Mouse (Mus musculus): ENCODE data around the gene Xaf1. TPM values are rescaled to one million over a fixed set of nuclear protein-coding genes. Genes with fewer than 3 reads are reported as not detected.

Gene Xaf1
- polyA plus RNA-seq, 1 experiment from 2014 or later, result 1.3 TPM

DNA sequence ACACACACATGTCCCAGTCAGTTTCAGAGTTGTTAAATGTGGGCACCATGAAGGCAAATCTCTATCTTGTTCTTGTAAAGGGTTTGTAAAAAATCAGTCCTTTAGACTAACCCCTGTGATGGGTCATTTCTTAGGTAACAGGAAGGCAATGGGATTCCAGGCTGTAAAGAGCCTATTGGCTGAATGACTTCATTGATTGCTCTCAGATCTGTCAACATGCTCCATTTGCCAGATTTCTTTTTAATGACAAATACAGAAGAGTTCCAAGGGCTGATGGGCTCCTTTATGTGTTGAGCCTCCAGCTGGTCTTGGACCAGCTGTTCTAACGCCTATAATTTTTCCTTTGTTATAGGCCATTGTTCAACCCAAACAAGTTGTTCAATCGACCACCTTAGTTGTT lies 8.3 kb upstream of the Xaf1 start:
- Histone ChIP-seq H3K9ac (ENCODE audit: low read depth, low read length) (no peak overlapping the region), H3K27me3 (ENCODE audit: control insufficient read depth, insufficient read depth, low read length) (no peaks in the 10 kb centered on the region), H3K4me1 (replicated peaks; ENCODE audit: control insufficient read depth, insufficient read depth, low read length) (no peaks in the 10 kb centered on the region), H3K36me3 (ENCODE audit: control insufficient read depth, insufficient read depth, low read length) (no peaks in the 10 kb centered on the region), H3K27ac (ENCODE audit: low read depth, low read length) (no peak overlapping the region), H3K4me3 (ENCODE audit: low read depth, low read length) (no peak overlapping the region), H3K9me3 (ENCODE audit: control insufficient read depth, low read length) (no peaks in the 10 kb centered on the region), H3K4me2 (replicated peaks; ENCODE audit: low read depth, low read length) (no peak overlapping the region)
- WGBS, result 84% methylated on average over 2 of the region's 2 CpGs
- ATAC-seq (ENCODE audit: low FRiP score) (no peak), DNase-seq (ENCODE audit: low spot score) (no peak)

- no peaks in the 10 kb centered on the region for H3K27me3 ChIP-seq (ENCODE audit: control insufficient read depth, insufficient read depth, low read length)
- H3K4me2 ChIP-seq (replicated peaks; ENCODE audit: low read depth, low read length), result no peak overlapping the region
- DNase-seq (ENCODE audit: low spot score) (no peak), ATAC-seq (ENCODE audit: low FRiP score) (no peak)
- H3K9me3 ChIP-seq (ENCODE audit: control insufficient read depth, low read length), result no peaks in the 10 kb centered on the region
- H3K36me3 ChIP-seq (ENCODE audit: control insufficient read depth, insufficient read depth, low read length), result no peaks in the 10 kb centered on the region
- H3K4me1 ChIP-seq (replicated peaks; ENCODE audit: control insufficient read depth, insufficient read depth, low read length), result no peaks in the 10 kb centered on the region
- H3K4me3 ChIP-seq (ENCODE audit: low read depth, low read length), result no peak overlapping the region
- WGBS, result 82% methylated on average over 7 of the region's 7 CpGs
- no peak overlapping the region for H3K9ac ChIP-seq (ENCODE audit: low read depth, low read length)
- H3K27ac ChIP-seq (ENCODE audit: low read depth, low read length), result no peak overlapping the region
Observed at GRCm38 (mm10) chr11:72302230-72302629, 801 bp downstream of the Xaf1 start.

- Histone ChIP-seq H3K27me3 (ENCODE audit: control insufficient read depth, insufficient read depth, low read length) (no peaks in the 10 kb centered on the region), H3K4me1 (replicated peaks; ENCODE audit: control insufficient read depth, insufficient read depth, low read length) (no peaks in the 10 kb centered on the region), H3K27ac (ENCODE audit: low read depth, low read length) (no peak overlapping the region), H3K4me3 (ENCODE audit: low read depth, low read length) (no peak overlapping the region), H3K4me2 (replicated peaks; ENCODE audit: low read depth, low read length) (no peak overlapping the region), H3K36me3 (ENCODE audit: control insufficient read depth, insufficient read depth, low read length) (no peaks in the 10 kb centered on the region), H3K9me3 (ENCODE audit: control insufficient read depth, low read length) (no peaks in the 10 kb centered on the region), H3K9ac (ENCODE audit: low read depth, low read length) (no peak overlapping the region)
- DNase-seq (ENCODE audit: low spot score) (no peak), ATAC-seq (ENCODE audit: low FRiP score) (no peak)
- WGBS, result 81% methylated on average over 5 of the region's 5 CpGs
Observed at GRCm38 (mm10) chr11:72307461-72307860, 6.0 kb downstream of the Xaf1 start.

DNA sequence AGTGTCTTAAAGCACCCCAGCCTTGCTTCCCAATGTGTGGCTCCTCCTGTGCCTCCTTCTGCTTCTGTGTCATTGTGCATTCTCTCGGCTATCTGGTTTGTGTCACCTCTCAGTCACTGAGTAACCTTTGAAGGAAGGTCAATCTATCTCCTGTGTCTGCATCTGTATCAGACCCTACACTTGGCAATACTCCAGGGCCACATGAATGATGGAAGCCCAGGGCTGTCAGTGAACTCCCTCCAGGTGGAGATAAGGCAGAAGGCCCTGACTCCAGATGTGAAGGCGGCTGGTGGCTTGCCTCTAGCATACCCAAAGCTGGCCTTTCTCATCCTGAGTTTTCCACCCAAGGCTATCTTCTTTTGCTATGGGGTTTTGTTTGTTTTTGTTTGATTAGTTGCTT lies 7.6 kb downstream of the Xaf1 start:
- ATAC-seq (ENCODE audit: low FRiP score) (no peak), DNase-seq (ENCODE audit: low spot score) (no peak)
- H3K36me3 ChIP-seq (ENCODE audit: control insufficient read depth, insufficient read depth, low read length), result no peaks in the 10 kb centered on the region
- H3K4me2 ChIP-seq (replicated peaks; ENCODE audit: low read depth, low read length), result no peak overlapping the region
- no peak overlapping the region for H3K27ac ChIP-seq (ENCODE audit: low read depth, low read length)
- WGBS, result 72% methylated on average over 2 of the region's 2 CpGs
- no peak overlapping the region for H3K9ac ChIP-seq (ENCODE audit: low read depth, low read length)
- H3K27me3 ChIP-seq (ENCODE audit: control insufficient read depth, insufficient read depth, low read length), result peaks cover 2% of the 10 kb centered on the region; the same call in 1 of the 2 replicates
- H3K4me3 ChIP-seq (ENCODE audit: low read depth, low read length), result no peak overlapping the region
- no peaks in the 10 kb centered on the region for H3K4me1 ChIP-seq (replicated peaks; ENCODE audit: control insufficient read depth, insufficient read depth, low read length)
- H3K9me3 ChIP-seq (ENCODE audit: control insufficient read depth, low read length), result no peaks in the 10 kb centered on the region

DNA sequence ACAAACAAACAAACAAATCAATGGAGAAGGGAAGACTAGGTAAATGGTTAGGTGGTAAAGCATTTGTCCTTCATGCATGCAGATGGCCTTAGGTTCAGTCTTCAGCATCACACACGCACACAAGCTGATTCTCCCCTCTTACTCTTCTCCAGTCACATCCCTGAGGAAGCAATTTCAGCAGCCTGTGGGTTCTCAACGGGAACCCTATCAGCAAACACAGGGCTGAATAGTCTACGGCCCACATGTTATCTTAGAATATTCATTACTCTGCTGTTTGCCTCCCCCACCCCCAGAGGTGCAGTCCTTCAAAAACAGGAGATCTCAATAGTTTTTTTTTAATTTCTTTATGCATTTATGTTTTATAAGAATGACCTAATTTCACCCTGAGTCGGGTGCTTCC lies 9.1 kb downstream of the Xaf1 start:
- DNase-seq (ENCODE audit: low spot score) (no peak), ATAC-seq (ENCODE audit: low FRiP score) (no peak)
- Histone ChIP-seq H3K4me1 (replicated peaks; ENCODE audit: control insufficient read depth, insufficient read depth, low read length) (no peaks in the 10 kb centered on the region), H3K4me3 (ENCODE audit: low read depth, low read length) (no peak overlapping the region), H3K27ac (ENCODE audit: low read depth, low read length) (no peak overlapping the region), H3K9me3 (ENCODE audit: control insufficient read depth, low read length) (no peaks in the 10 kb centered on the region), H3K36me3 (ENCODE audit: control insufficient read depth, insufficient read depth, low read length) (no peaks in the 10 kb centered on the region), H3K9ac (ENCODE audit: low read depth, low read length) (no peak overlapping the region), H3K27me3 (ENCODE audit: control insufficient read depth, insufficient read depth, low read length) (peaks cover 9% of the 10 kb centered on the region), H3K4me2 (replicated peaks; ENCODE audit: low read depth, low read length) (no peak overlapping the region)
- WGBS, result 91% methylated on average over 4 of the region's 4 CpGs

DNA sequence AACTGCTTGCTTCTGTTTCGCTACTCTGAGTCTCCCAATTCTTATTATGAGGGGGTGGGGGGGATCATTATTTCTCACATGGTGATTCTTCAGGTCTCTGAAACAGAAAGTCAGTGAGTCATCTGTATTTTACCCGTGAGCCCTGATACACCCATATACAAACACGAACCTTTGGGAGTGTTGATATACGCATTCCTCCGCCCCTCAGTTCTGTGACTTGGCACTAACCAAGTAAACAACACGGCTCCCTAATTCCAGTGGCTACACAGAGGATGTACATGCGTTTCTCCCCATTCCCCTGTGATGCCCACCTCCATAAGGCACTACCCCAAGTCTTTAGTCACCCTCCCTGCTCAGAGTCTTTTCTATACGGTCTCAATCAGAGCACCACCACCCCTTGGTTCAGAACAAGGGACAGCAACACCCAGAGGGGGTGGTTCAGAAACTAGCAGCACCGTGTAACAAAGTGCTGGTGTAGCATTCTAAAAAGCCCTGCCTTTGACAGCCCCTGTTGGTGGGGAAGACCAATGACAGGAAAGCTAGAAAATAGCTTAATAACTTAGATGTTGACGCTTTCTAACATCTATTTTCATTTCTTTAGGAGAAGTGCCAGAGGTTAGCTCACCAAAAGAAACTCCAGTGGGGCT lies 10.0 kb downstream of the Xaf1 start:
- 84% methylated on average over 10 of the region's 10 CpGs for WGBS
- Histone ChIP-seq H3K36me3 (ENCODE audit: control insufficient read depth, insufficient read depth, low read length) (no peaks in the 10 kb centered on the region), H3K4me2 (replicated peaks; ENCODE audit: low read depth, low read length) (no peak overlapping the region), H3K27ac (ENCODE audit: low read depth, low read length) (no peak overlapping the region), H3K27me3 (ENCODE audit: control insufficient read depth, insufficient read depth, low read length) (peaks cover 9% of the 10 kb centered on the region), H3K9ac (ENCODE audit: low read depth, low read length) (no peak overlapping the region), H3K4me1 (replicated peaks; ENCODE audit: control insufficient read depth, insufficient read depth, low read length) (no peaks in the 10 kb centered on the region), H3K9me3 (ENCODE audit: control insufficient read depth, low read length) (no peaks in the 10 kb centered on the region), H3K4me3 (ENCODE audit: low read depth, low read length) (no peak overlapping the region)
- DNase-seq (ENCODE audit: low spot score), result no peak
- no peak for ATAC-seq (ENCODE audit: low FRiP score)

DNA sequence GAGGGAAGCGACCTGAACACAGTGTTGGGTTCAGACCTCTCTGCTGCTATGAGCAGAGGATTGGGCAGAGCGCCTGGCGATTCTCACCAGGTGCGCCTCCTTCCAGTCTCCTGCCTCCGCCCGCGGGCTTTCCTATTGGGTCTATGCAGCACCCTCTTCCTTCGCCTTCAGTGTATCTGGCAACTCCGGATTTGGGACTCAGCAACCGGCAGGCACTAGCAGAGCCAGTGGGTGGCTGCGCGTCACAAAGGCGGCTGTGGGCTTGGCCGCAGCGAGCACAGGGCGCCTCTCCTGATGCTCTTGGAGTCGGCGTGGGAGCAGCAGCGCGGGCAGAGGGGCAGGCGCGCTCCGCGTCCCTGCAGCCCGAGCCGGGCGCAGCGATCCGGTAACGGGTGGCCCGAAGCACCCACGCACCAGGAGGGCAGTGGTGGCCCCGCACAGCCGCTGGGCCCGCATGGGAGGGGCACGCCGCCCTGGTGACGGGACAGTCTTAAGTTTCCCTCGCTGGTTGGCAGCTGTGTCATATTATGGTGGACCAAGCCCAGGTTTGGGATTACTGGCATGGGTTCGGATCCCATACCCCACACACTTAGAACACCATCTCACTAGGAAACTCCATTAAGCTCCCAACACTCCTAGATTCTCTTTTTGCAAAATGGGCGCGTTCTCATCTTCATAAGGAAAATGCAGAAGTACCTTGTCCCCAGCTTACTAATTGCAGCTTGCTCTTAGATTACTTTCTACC lies 12.9 kb downstream of the Xaf1 start, which contains the start of gene Fbxo39:
Fbxo39 (plus strand) TSS at position 294 of the 745 bp plus-strand sequence.
- no peak for ATAC-seq (ENCODE audit: low FRiP score)
- H3K27ac ChIP-seq (ENCODE audit: low read depth, low read length), result no peak within 1 kb of the TSS
- 14% methylated on average over 42 of the region's 42 CpGs for WGBS
- H3K27me3 ChIP-seq (ENCODE audit: control insufficient read depth, insufficient read depth, low read length), result peaks cover 9% of the 10 kb centered on the region
- H3K4me2 ChIP-seq (replicated peaks; ENCODE audit: low read depth, low read length), result peak within 1 kb of the TSS; percentile 48
- no peaks in the 10 kb centered on the region for H3K4me1 ChIP-seq (replicated peaks; ENCODE audit: control insufficient read depth, insufficient read depth, low read length)
- H3K4me3 ChIP-seq (ENCODE audit: low read depth, low read length), result peak within 1 kb of the TSS; percentile 25
- DNase-seq (ENCODE audit: low spot score), result peak; percentile 30
- H3K9ac ChIP-seq (ENCODE audit: low read depth, low read length), result peak within 1 kb of the TSS; percentile 36; the same call in 1 of the 2 replicates
- H3K9me3 ChIP-seq (ENCODE audit: control insufficient read depth, low read length), result no peaks in the 10 kb centered on the region
- no peaks in the 10 kb centered on the region for H3K36me3 ChIP-seq (ENCODE audit: control insufficient read depth, insufficient read depth, low read length)

DNA sequence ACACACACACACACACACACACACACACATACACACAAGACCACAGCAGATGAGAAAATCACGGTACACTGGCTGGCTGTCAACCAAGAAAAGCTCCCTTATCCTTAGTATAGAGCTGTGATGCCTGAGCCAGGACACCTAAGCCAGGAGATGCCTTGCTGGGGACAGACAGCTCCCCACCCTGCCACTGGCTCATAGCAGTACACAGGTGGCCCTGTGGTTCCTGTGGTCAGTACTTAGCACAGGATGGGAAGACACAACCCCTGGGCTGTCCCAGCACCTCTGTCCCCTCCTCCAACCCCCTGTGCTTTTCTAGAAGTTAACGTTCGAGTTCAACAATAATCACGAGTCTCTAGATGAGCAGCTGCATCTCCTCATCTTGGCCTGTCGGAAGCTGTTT lies 16.6 kb downstream of the Xaf1 start:
- Histone ChIP-seq H3K4me1 (replicated peaks; ENCODE audit: control insufficient read depth, insufficient read depth, low read length) (no peaks in the 10 kb centered on the region), H3K4me3 (ENCODE audit: low read depth, low read length) (no peak overlapping the region), H3K4me2 (replicated peaks; ENCODE audit: low read depth, low read length) (no peak overlapping the region), H3K27me3 (ENCODE audit: control insufficient read depth, insufficient read depth, low read length) (peaks cover 9% of the 10 kb centered on the region), H3K9ac (ENCODE audit: low read depth, low read length) (no peak overlapping the region), H3K27ac (ENCODE audit: low read depth, low read length) (no peak overlapping the region), H3K36me3 (ENCODE audit: control insufficient read depth, insufficient read depth, low read length) (no peaks in the 10 kb centered on the region), H3K9me3 (ENCODE audit: control insufficient read depth, low read length) (no peaks in the 10 kb centered on the region)
- DNase-seq (ENCODE audit: low spot score) (no peak), ATAC-seq (ENCODE audit: low FRiP score) (no peak)
- WGBS, result 84% methylated on average over 5 of the region's 5 CpGs

DNA sequence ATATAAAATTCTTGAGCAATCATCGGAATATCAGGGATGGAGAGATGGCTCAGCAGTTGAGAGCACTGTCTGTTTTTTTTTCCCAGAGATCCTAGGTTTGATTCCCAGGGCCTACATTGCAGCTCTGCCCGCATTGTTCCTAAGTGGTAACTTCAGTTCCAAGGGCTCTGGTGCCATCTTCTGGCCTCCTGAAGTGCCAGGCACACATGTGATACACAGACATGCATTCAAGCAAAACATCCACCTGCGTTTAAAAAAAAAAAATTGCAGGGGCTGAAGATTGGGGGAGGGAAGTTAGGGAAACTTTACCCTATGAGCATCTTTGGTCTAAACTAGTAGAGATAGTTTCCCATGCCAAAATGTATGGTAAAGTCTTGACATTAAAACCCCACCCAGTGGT lies 23.0 kb downstream of the Xaf1 start:
- Histone ChIP-seq H3K27me3 (ENCODE audit: control insufficient read depth, insufficient read depth, low read length) (no peaks in the 10 kb centered on the region), H3K4me3 (ENCODE audit: low read depth, low read length) (no peak overlapping the region), H3K9ac (ENCODE audit: low read depth, low read length) (no peak overlapping the region), H3K9me3 (ENCODE audit: control insufficient read depth, low read length) (no peaks in the 10 kb centered on the region), H3K27ac (ENCODE audit: low read depth, low read length) (no peak overlapping the region), H3K4me1 (replicated peaks; ENCODE audit: control insufficient read depth, insufficient read depth, low read length) (no peaks in the 10 kb centered on the region), H3K36me3 (ENCODE audit: control insufficient read depth, insufficient read depth, low read length) (no peaks in the 10 kb centered on the region), H3K4me2 (replicated peaks; ENCODE audit: low read depth, low read length) (no peak overlapping the region)
- 67% methylated on average over 3 of the region's 3 CpGs for WGBS
- DNase-seq (ENCODE audit: low spot score) (no peak), ATAC-seq (ENCODE audit: low FRiP score) (no peak)

Data from hindbrain, embryonic 11.5 days (tissue).